Mouse (Mus musculus) liver, embryonic 14 days (tissue): ENCODE data around the gene Cldn16. TPM values are rescaled to one million over a fixed set of nuclear protein-coding genes. Genes with fewer than 3 reads are reported as not detected.

Experiments
- polyA plus RNA-seq: library from polyadenylated mRNA; depleted of rRNA; stranded (reverse); fragments of >200 nt; gene quantifications from 2 replicates; pipeline ENCODE4 v1.2.3, GENCODE M21; 2012; rRNA removed

Cldn16 gene
- not detected in 2 replicates for polyA plus RNA-seq

GRCm38 (mm10) chr16:26462835-26463234 lies at the start of gene Cldn16:
TSS of gene Cldn16 (plus strand) at chr16:26463135.

DNA sequence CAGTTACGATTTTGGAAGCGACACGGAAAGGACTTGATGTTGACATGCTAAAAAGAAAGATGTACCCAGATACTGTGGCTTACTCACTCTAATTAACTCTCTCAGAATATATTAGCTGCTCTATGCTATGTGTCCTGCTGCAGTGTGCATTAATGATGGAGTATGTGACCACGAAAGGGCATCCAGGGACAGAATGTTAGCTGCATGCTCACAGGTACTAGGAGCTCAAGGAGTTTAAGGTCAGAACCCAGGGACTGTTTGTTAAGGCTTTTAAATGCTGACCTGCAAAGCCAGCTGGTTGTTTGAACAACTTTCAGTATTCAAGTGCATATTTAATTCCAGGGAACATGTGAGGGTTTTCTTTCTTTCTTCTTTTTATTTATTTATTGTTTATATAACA lies 63.7 kb downstream of the Cldn16 start, which contains the start of gene Tmem207:
Gene Tmem207 (minus strand): TSS at position 101 of the 400 bp plus-strand sequence.

Other genes starting within 250 kb of the Cldn16 start
- gene Cldn1, start 91.3 kb upstream of the Cldn16 start, polyA plus RNA-seq: 15.7 and 20.2 TPM in 2 replicates
- gene Tmem207, start 63.6 kb downstream of the Cldn16 start, polyA plus RNA-seq: not detected in 2 replicates
- 1.1 and 1.3 TPM in 2 replicates for gene Il1rap, start 118.6 kb downstream of the Cldn16 start, polyA plus RNA-seq